12 mouse cellular contexts compared by ENCODE assay signal in the genomic region with DNA sequence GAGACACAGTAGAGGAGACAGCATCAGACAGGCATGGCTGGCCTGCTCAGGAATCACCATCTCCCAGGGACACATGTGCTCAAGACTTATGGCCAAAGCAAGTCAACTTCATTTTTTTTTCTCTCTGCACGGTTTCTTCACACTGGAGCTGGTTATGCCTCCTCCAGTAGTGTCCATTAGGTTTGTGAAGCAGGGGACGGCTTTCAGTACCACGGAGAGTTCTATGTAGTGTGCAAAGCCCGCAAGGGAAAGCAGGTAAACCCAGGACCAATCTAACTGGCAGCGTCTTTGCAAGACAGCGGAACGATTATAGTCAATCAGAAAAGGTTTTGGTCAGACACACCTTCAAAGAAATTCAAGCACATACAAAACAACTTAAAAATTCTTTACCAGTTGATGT.
DNase-seq lines count a peak whose midpoint lies in the region; ATAC-seq lines count a peak whose summit lies in the region.
"Had no signal": no experiment of that assay in that cellular context is flagged by ENCODE, and none has a peak within 500 bp of the region (broad histone marks: within the 10 kb centered on the region; RNA-seq: fewer than 3 reads in every experiment).

No protein-coding gene starts in this region.

- 33% methylated on average over 7 of the region's 7 CpGs for WGBS in kidney, embryonic 14.5 days

- no peak overlapping the region for H3K4me2 ChIP-seq in kidney, embryonic 14.5 days (replicated peaks; ENCODE audit: low read depth, low read length)
- H3K4me2 ChIP-seq: liver, embryonic 15.5 days; midbrain, embryonic 13.5 days had no signal

- no peaks in the 10 kb centered on the region for H3K9me3 ChIP-seq in kidney, embryonic 14.5 days (ENCODE audit: control insufficient read depth, low read length)
- H3K9me3 ChIP-seq: liver, embryonic 15.5 days; midbrain, embryonic 13.5 days had no signal

- H3K27me3 ChIP-seq in kidney, embryonic 14.5 days (ENCODE audit: control insufficient read depth, insufficient read depth, low read length) = no peaks in the 10 kb centered on the region
- H3K27me3 ChIP-seq: liver, embryonic 15.5 days; midbrain, embryonic 13.5 days had no signal

- no peak for DNase-seq in kidney, adult 18-20 months
- DNase-seq in urinary bladder, postnatal 14 days (ENCODE audit: low spot score) = peak; percentile 18
- DNase-seq in urinary bladder, postnatal 4 days (ENCODE audit: low spot score in 2 of 2) = no peak
- peak; percentile 26 for DNase-seq in hindlimb bud, embryonic 11.5 days (ENCODE audit: extremely low spot score, low read depth, low spot score)
- DNase-seq in yolk sac, embryonic 10.5 days (ENCODE audit: low spot score) = peak; percentile 53
- DNase-seq in spleen, postnatal 4 days (ENCODE audit: low spot score in 2 of 2) = no peak
- DNase-seq: cerebellum, adult 9-10 months; gastrocnemius, postnatal 25 days had no signal

- no peaks in the 10 kb centered on the region for H3K4me1 ChIP-seq in kidney, embryonic 14.5 days (ENCODE audit: control insufficient read depth, insufficient read depth, low read length)
- H3K4me1 ChIP-seq: liver, embryonic 15.5 days; midbrain, embryonic 13.5 days had no signal

- no peak overlapping the region for H3K27ac ChIP-seq in kidney, embryonic 14.5 days (ENCODE audit: low read depth, low read length)
- H3K27ac ChIP-seq: liver, embryonic 15.5 days; midbrain, embryonic 13.5 days had no signal

- H3K4me3 ChIP-seq in kidney, embryonic 14.5 days (ENCODE audit: low read length) = no peak overlapping the region
- H3K4me3 ChIP-seq: liver, embryonic 15.5 days; midbrain, embryonic 13.5 days had no signal

- peak; percentile 69; the same call in 1 of the 2 replicates for ATAC-seq in kidney, embryonic 14.5 days (ENCODE audit: low FRiP score, low TSS enrichment)
- no peak for ATAC-seq in megakaryocyte, adult 5-6 weeks (ENCODE audit: poor library complexity, severe bottlenecking)
- ATAC-seq: midbrain, embryonic 13.5 days had no signal

- no peak overlapping the region for H3K9ac ChIP-seq in kidney, embryonic 14.5 days (ENCODE audit: low read depth, low read length)
- H3K9ac ChIP-seq: liver, embryonic 15.5 days; midbrain, embryonic 13.5 days had no signal

- H3K36me3 ChIP-seq in kidney, embryonic 14.5 days (ENCODE audit: control insufficient read depth, insufficient read depth, low read length) = no peaks in the 10 kb centered on the region
- H3K36me3 ChIP-seq: liver, embryonic 15.5 days; midbrain, embryonic 13.5 days had no signal

Comparison
In these comparisons a context has a peak if more than half of its experiments do, and no peak if none do; other contexts are left out.
1. DNase-seq: peak in urinary bladder, postnatal 14 days (single experiment), hindlimb bud, embryonic 11.5 days (single experiment) and yolk sac, embryonic 10.5 days (single experiment); none in kidney, adult 18-20 months (single experiment), urinary bladder, postnatal 4 days (0 of 2) and spleen, postnatal 4 days (0 of 2).